Mouse (Mus musculus) MEL (cell line): ENCODE data around the gene Tap2. TPM values are rescaled to one million over a fixed set of nuclear protein-coding genes. Genes with fewer than 3 reads are reported as not detected.

Source experiments
- DNase-seq: peaks from one replicate; pipeline ENCODE4 v3.0.0; 2011; ENCODE audit warnings: low read depth, low spot score
- H3K27ac ChIP-seq: 2 replicates; pipeline ENCODE4 v1.5.1; 2012; ENCODE audit warnings: low read depth, mild to moderate bottlenecking, control low read depth, low read length, moderate library complexity; ENCODE audit not compliant: control insufficient read depth
- H3K27me3 ChIP-seq, 2 experiments: fragments of 150-350 bp in 1 of 2; sonication (generic) in 1 of 2; 2 replicates each; pipeline ENCODE4 v1.6.1; 2012; ENCODE audit warnings: low read length in 2 of 2, mild to moderate bottlenecking in 2 of 2, improper control_type of control experiment in 1 of 2, moderate library complexity in 1 of 2; ENCODE audit not compliant: insufficient read depth in 2 of 2, control insufficient read depth in 1 of 2
- H3K36me3 ChIP-seq, 2 experiments: 2 replicates each; pipeline ENCODE4 v1.6.1; 2012 to 2014; ENCODE audit warnings: low read length in 2 of 2, improper control_type of control experiment in 1 of 2, inconsistent platforms in 1 of 2, mild to moderate bottlenecking in 1 of 2; ENCODE audit not compliant: insufficient read depth in 2 of 2, control insufficient read depth in 1 of 2
- H3K4me1 ChIP-seq, 2 experiments: fragments of 150-350 bp in 1 of 2; sonication (generic) in 1 of 2; 2 replicates each; pipeline ENCODE4 v1.6.1; 2012; ENCODE audit warnings: low read length in 2 of 2, improper control_type of control experiment in 1 of 2, mild to moderate bottlenecking in 1 of 2; ENCODE audit not compliant: insufficient read depth in 2 of 2, control insufficient read depth in 1 of 2
- H3K4me3 ChIP-seq, 2 experiments: fragments of 150-350 bp in 1 of 2; sonication (generic) in 1 of 2; 2 replicates each; pipeline ENCODE4 v1.5.1; 2012; ENCODE audit warnings: low read depth in 2 of 2, low read length in 2 of 2, mild to moderate bottlenecking in 2 of 2, moderate library complexity in 2 of 2, control low read depth in 1 of 2, improper control_type of control experiment in 1 of 2; ENCODE audit not compliant: control insufficient read depth in 1 of 2, insufficient read depth in 1 of 2
- H3K79me2 ChIP-seq: 2 replicates; pipeline ENCODE4 v1.6.1; 2012; ENCODE audit warnings: mild to moderate bottlenecking, low read length, moderate library complexity; ENCODE audit not compliant: control insufficient read depth, poor library complexity, insufficient read depth
- H3K9ac ChIP-seq: 2 replicates; pipeline ENCODE4 v1.6.1; 2012; ENCODE audit warnings: low read depth, mild to moderate bottlenecking, control low read depth, low read length, moderate library complexity; ENCODE audit not compliant: control insufficient read depth, poor library complexity, severe bottlenecking
- H3K9me3 ChIP-seq: fragments of 150-350 bp; sonication (generic); replicated peaks from 2 replicates; pipeline ENCODE4 v1.6.1; 2012; ENCODE audit warnings: mild to moderate bottlenecking, low read length, improper control_type of control experiment, moderate library complexity; ENCODE audit not compliant: insufficient read depth
- CHD1 ChIP-seq: IDR thresholded peaks from 2 replicates; pipeline ENCODE4 v1.6.1; 2012; ENCODE audit warnings: low read depth, mild to moderate bottlenecking, inconsistent platforms, low read length, improper control_type of control experiment
- CHD2 ChIP-seq: IDR thresholded peaks from 2 replicates; pipeline ENCODE4 v1.6.1; 2011; ENCODE audit warnings: low read length, improper control_type of control experiment
- CTCF ChIP-seq, 3 experiments: IDR thresholded peaks in 2 of 3; conservative IDR thresholded peaks in 1 of 3; 2 replicates each; pipeline ENCODE4 v1.5.1; 2011 to 2012; ENCODE audit warnings: low read length in 3 of 3, low read depth in 2 of 3, mild to moderate bottlenecking in 2 of 3, improper control_type of control experiment in 1 of 3, inconsistent platforms in 1 of 3, mixed read lengths in 1 of 3, moderate library complexity in 1 of 3; ENCODE audit not compliant: control insufficient read depth in 1 of 3, insufficient read depth in 1 of 3, poor library complexity in 1 of 3, severe bottlenecking in 1 of 3
- E2F4 ChIP-seq: IDR thresholded peaks from 2 replicates; pipeline ENCODE4 v1.6.1; 2011; ENCODE audit warnings: low read depth, low read length, improper control_type of control experiment, borderline replicate concordance
- ETS1 ChIP-seq: IDR thresholded peaks from 2 replicates; pipeline ENCODE4 v1.6.1; 2012; ENCODE audit warnings: low read depth, mild to moderate bottlenecking, inconsistent platforms, low read length, improper control_type of control experiment, moderate library complexity
- GATA1 ChIP-seq: IDR thresholded peaks from 2 replicates; pipeline ENCODE4 v1.6.1; 2011; ENCODE audit warnings: low read depth, low read length, improper control_type of control experiment
- HCFC1 ChIP-seq: IDR thresholded peaks from 2 replicates; pipeline ENCODE4 v1.6.1; 2012; ENCODE audit warnings: low read depth, mild to moderate bottlenecking, inconsistent platforms, low read length, improper control_type of control experiment, moderate library complexity
- JUND ChIP-seq: IDR thresholded peaks from 2 replicates; pipeline ENCODE4 v1.6.1; 2011; ENCODE audit warnings: low read depth, mild to moderate bottlenecking, improper control_type of control experiment, low read length
- KAT2A ChIP-seq: conservative IDR thresholded peaks from 2 replicates; pipeline ENCODE4 v1.6.1; 2012; ENCODE audit warnings: low read depth, low read length, improper control_type of control experiment, inconsistent platforms
- MAFK ChIP-seq: IDR thresholded peaks from 2 replicates; pipeline ENCODE4 v1.6.1; 2011; ENCODE audit warnings: low read depth, mild to moderate bottlenecking, low read length, improper control_type of control experiment, borderline replicate concordance
- MAZ ChIP-seq: IDR thresholded peaks from 2 replicates; pipeline ENCODE4 v1.6.1; 2012; ENCODE audit warnings: low read depth, mild to moderate bottlenecking, inconsistent platforms, low read length, improper control_type of control experiment
- MEF2A ChIP-seq: IDR thresholded peaks from 2 replicates; pipeline ENCODE4 v1.6.1; 2014; ENCODE audit warnings: low read depth, mild to moderate bottlenecking, inconsistent platforms, low read length, improper control_type of control experiment; ENCODE audit not compliant: poor library complexity, insufficient replicate concordance, severe bottlenecking; ENCODE audit errors: extremely low read depth
- MXI1 ChIP-seq: IDR thresholded peaks from 2 replicates; pipeline ENCODE4 v1.6.1; 2011; ENCODE audit warnings: mild to moderate bottlenecking, low read depth, low read length, improper control_type of control experiment
- MYB ChIP-seq: IDR thresholded peaks from 2 replicates; pipeline ENCODE4 v1.6.1; 2011; ENCODE audit warnings: mild to moderate bottlenecking, low read depth, low read length, improper control_type of control experiment
- MYC ChIP-seq: IDR thresholded peaks from 2 replicates; pipeline ENCODE4 v1.6.1; 2011; ENCODE audit warnings: low read depth, mild to moderate bottlenecking, low read length, improper control_type of control experiment, moderate library complexity
- NRF1 ChIP-seq: IDR thresholded peaks from 2 replicates; pipeline ENCODE4 v1.6.1; 2014; ENCODE audit warnings: low read depth, mild to moderate bottlenecking, inconsistent platforms, low read length, improper control_type of control experiment, moderate library complexity; ENCODE audit not compliant: poor library complexity, insufficient read depth, severe bottlenecking
- RAD21 ChIP-seq: IDR thresholded peaks from 2 replicates; pipeline ENCODE4 v1.6.1; 2011; ENCODE audit warnings: mild to moderate bottlenecking, low read depth, low read length, improper control_type of control experiment
- SIN3A ChIP-seq: IDR thresholded peaks from 2 replicates; pipeline ENCODE4 v1.6.1; 2012; ENCODE audit warnings: low read length, improper control_type of control experiment, inconsistent platforms
- SMC3 ChIP-seq: IDR thresholded peaks from 2 replicates; pipeline ENCODE4 v1.6.1; 2011; ENCODE audit warnings: low read depth, low read length, improper control_type of control experiment
- TAL1 ChIP-seq: IDR thresholded peaks from 2 replicates; pipeline ENCODE4 v1.6.1; 2012; ENCODE audit warnings: mild to moderate bottlenecking, inconsistent platforms, low read length, moderate library complexity, mixed read lengths
- TCF12 ChIP-seq: IDR thresholded peaks from 2 replicates; pipeline ENCODE4 v1.6.1; 2014; ENCODE audit warnings: low read depth, mild to moderate bottlenecking, inconsistent platforms, low read length, improper control_type of control experiment, moderate library complexity
- USF1 ChIP-seq: IDR thresholded peaks from 2 replicates; pipeline ENCODE4 v1.6.1; 2014; ENCODE audit warnings: low read depth, mild to moderate bottlenecking, inconsistent platforms, low read length, improper control_type of control experiment, moderate library complexity
- ZC3H11A ChIP-seq: IDR thresholded peaks from 2 replicates; pipeline ENCODE4 v1.6.1; 2012; ENCODE audit warnings: low read depth, mild to moderate bottlenecking, inconsistent platforms, low read length, improper control_type of control experiment
- ZNF384 ChIP-seq: IDR thresholded peaks from 2 replicates; pipeline ENCODE4 v1.6.1; 2012; ENCODE audit warnings: low read depth, mild to moderate bottlenecking, inconsistent platforms, low read length, improper control_type of control experiment
- polyA plus RNA-seq, 2 experiments: library from polyadenylated mRNA; stranded (reverse) in 1 of 2; unstranded in 1 of 2; fragments of >175 nt in 1 of 2; fragments of >200 nt in 1 of 2; gene quantifications; 2 replicates each; pipeline versions ENCODE4 v1.2.1 to v1.2.4; 2012; ENCODE audit warnings: low replicate concordance in 2 of 2, low read depth in 1 of 2; ENCODE audit not compliant: insufficient read length in 2 of 2, insufficient read depth in 1 of 2, missing spikeins in 1 of 2
- total RNA-seq: library from RNA; depleted of rRNA; stranded (reverse); fragments of 300-350 nt; gene quantifications from 2 replicates; pipeline ENCODE4 v1.2.3, GENCODE M21; 2012

Gene Tap2
- total and polyA plus RNA-seq, 3 experiments = 48.5 to 63.0 TPM; not detected in 1

DNA sequence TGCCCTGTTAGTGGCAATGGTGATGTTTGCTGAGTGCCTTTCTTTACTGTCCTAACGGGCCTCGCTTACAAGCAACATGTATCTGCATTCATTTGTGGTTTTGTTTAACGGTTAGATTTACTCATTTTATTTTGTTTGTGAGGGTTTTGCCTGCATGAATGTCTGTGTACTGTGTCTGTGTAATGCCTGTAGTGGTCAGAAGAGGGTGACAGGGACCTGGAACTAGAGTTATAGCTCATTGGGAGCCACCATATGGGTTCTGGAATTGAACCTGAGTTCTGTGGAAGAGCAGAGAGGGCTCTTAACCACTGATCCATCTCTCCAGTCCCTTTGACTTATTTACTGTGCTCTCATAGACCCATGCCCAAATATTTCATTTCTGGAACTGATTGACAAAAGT is 43.7 kb downstream of the Tap2 start:
- H3K4me3 ChIP-seq = no peak overlapping the region
- peaks cover under 1 to 9% of the 10 kb centered on the region in 2 experiments for H3K27me3 ChIP-seq
- DNase-seq = no peak
- no peak overlapping the region for H3K9ac ChIP-seq
- H3K9me3 ChIP-seq = no peaks in the 10 kb centered on the region
- H3K4me1 ChIP-seq = no peaks in the 10 kb centered on the region
- TF ChIP-seq MYC (no peak), CHD1 (no peak), MXI1 (no peak), JUND (no peak), CHD2 (no peak), SIN3A (no peak), ETS1 (no peak), MAFK (no peak), SMC3 (peak; percentile 32), CTCF (IDR thresholded peaks at IDR 0.05 in 2 of 3, conservative IDR thresholded peaks at IDR 0.05 in 1 of 3; ENCODE audit: control insufficient read depth in 1 of 3, insufficient read depth in 1 of 3, low read depth in 2 of 3, low read length in 3 of 3, poor library complexity in 1 of 3, severe bottlenecking in 1 of 3) (peak in 1 of 3 experiments; percentile 33; a peak in 2 of 6 replicates), E2F4 (no peak), HCFC1 (no peak), MAZ (no peak), ZNF384 (no peak), MYB (no peak), NRF1 (no peak), TAL1 (no peak), KAT2A (no peak), USF1 (no peak), TCF12 (no peak), RAD21 (peak; percentile 35), GATA1 (no peak)
- no peaks in the 10 kb centered on the region for H3K36me3 ChIP-seq
- H3K27ac ChIP-seq = no peak overlapping the region
- no peaks in the 10 kb centered on the region for H3K79me2 ChIP-seq

DNA sequence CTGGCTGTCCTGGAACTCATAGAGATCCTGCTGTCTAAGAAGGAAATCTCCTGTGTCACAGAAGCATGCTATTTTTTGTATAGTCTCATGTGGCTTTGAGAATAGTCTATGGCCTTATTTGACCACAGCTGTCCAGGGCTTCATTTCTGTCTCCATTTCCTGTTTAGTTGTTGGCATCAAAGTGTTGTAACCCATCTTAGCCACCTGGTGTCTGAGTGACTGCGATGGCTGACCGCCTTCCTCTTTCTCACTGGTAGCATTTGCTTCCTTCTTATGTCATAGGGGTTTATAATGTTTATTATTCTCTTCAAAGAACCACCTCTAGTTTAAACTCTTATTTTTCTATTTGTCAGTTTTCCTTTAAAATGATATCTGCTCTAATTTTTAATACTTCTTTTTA is 45.4 kb downstream of the Tap2 start:
- peaks cover 4 to 14% of the 10 kb centered on the region in 2 experiments for H3K27me3 ChIP-seq
- no peaks in the 10 kb centered on the region for H3K9me3 ChIP-seq
- TF ChIP-seq TCF12 = no peak
- no peak for TF ChIP-seq MEF2A
- no peak for TF ChIP-seq ZC3H11A
- no peak for TF ChIP-seq MXI1
- no peaks in the 10 kb centered on the region for H3K79me2 ChIP-seq
- H3K36me3 ChIP-seq = no peaks in the 10 kb centered on the region
- no peaks in the 10 kb centered on the region for H3K4me1 ChIP-seq
- H3K9ac ChIP-seq = no peak overlapping the region
- no peak for DNase-seq
- no peak overlapping the region for H3K27ac ChIP-seq
- no peak overlapping the region for H3K4me3 ChIP-seq
